Mouse (Mus musculus) embryo, embryonic 11.5 days (tissue): ENCODE results near the gene Ky.

Experiments
- DNase-seq: peaks from one replicate; pipeline ENCODE4 v3.0.0-alpha.2; 2012; ENCODE audit warnings: low read depth, low spot score

The Ky gene

GRCm38 (mm10) chr9:102505700-102506585, at the start of gene Ky:
Gene Ky (plus strand): TSS chr9:102505750.
- no peak for DNase-seq

GRCm38 (mm10) chr9:102462251-102462650, 43.3 kb upstream of the Ky start:
- DNase-seq: no peak

- no peak for DNase-seq
Measured at GRCm38 (mm10) chr9:102465044-102465443, 40.5 kb upstream of the Ky start.

- no peak for DNase-seq
Measured at GRCm38 (mm10) chr9:102465726-102466125, 39.8 kb upstream of the Ky start.

GRCm38 (mm10) chr9:102470076-102470819, 35.3 kb upstream of the Ky start:
- DNase-seq: no peak

- DNase-seq: no peak
Measured at GRCm38 (mm10) chr9:102477767-102478450, 27.6 kb upstream of the Ky start.

- DNase-seq: no peak
Measured at GRCm38 (mm10) chr9:102478451-102478835, 27.1 kb upstream of the Ky start.

- DNase-seq: peak; percentile 3
Measured at GRCm38 (mm10) chr9:102479022-102479421, 26.5 kb upstream of the Ky start.

- DNase-seq: no peak
Measured at GRCm38 (mm10) chr9:102492031-102492795, 13.3 kb upstream of the Ky start.

- DNase-seq: no peak
Measured at GRCm38 (mm10) chr9:102493044-102493443, 12.5 kb upstream of the Ky start.

GRCm38 (mm10) chr9:102493916-102494315, 11.6 kb upstream of the Ky start:
- no peak for DNase-seq

- DNase-seq: no peak
Measured at GRCm38 (mm10) chr9:102494454-102494853, 11.1 kb upstream of the Ky start.

- no peak for DNase-seq
Measured at GRCm38 (mm10) chr9:102495266-102495665, 10.3 kb upstream of the Ky start.

GRCm38 (mm10) chr9:102496481-102497041, 9.0 kb upstream of the Ky start:
- DNase-seq: no peak

GRCm38 (mm10) chr9:102497089-102497690, 8.4 kb upstream of the Ky start:
- DNase-seq: no peak

GRCm38 (mm10) chr9:102497833-102498430, 7.6 kb upstream of the Ky start:
- DNase-seq: no peak

- DNase-seq: no peak
Measured at GRCm38 (mm10) chr9:102498701-102499100, 6.8 kb upstream of the Ky start.

- no peak for DNase-seq
Measured at GRCm38 (mm10) chr9:102499266-102499665, 6.3 kb upstream of the Ky start.

GRCm38 (mm10) chr9:102499746-102500145, 5.8 kb upstream of the Ky start:
- no peak for DNase-seq

- no peak for DNase-seq
Measured at GRCm38 (mm10) chr9:102501113-102501512, 4.4 kb upstream of the Ky start.
